Mouse (Mus musculus): Measurements from ENCODE around the gene Nxph4. TPM values are rescaled to one million over a fixed set of nuclear protein-coding genes. Genes with fewer than 3 reads are reported as not detected.

The Nxph4 gene
- polyA plus RNA-seq, 2 experiments: 0.13 TPM; not detected in 1

GRCm38 (mm10) chr10:127537854-127538583, 3.7 kb upstream of the Nxph4 start:
- Histone ChIP-seq H3K27me3 (ENCODE audit: control insufficient read depth, insufficient read depth, low read length) (peaks cover 39% of the 10 kb centered on the region), H3K9ac (replicated peaks) (no peak overlapping the region), H3K4me1 (replicated peaks; ENCODE audit: control insufficient read depth in 2 of 2, insufficient read depth in 2 of 2, low read length in 1 of 2) (no peaks in the 10 kb centered on the region), H3K4me3 (ENCODE audit: insufficient read depth in 1 of 2, low read depth in 2 of 2, low read length in 2 of 2) (no peak overlapping the region), H3K27ac (no peak overlapping the region), H3K36me3 (replicated peaks; ENCODE audit: control insufficient read depth, insufficient read depth, low read depth) (no peaks in the 10 kb centered on the region), H3K9me3 (ENCODE audit: control insufficient read depth, low read length) (no peaks in the 10 kb centered on the region), H3K4me2 (ENCODE audit: low read depth) (no peak overlapping the region)
- TF ChIP-seq EP300 (IDR thresholded peaks at IDR 0.05; ENCODE audit: low read depth): no peak
- peak; percentile 97 for TF ChIP-seq CTCF (IDR thresholded peaks at IDR 0.05; ENCODE audit: low read depth)
- WGBS (ENCODE audit: insufficient replicate concordance): 24% methylated on average over 7 of the region's 7 CpGs
- peak in 1 of 3 experiments; percentile 44 for DNase-seq (ENCODE audit: low read depth in 3 of 3, low spot score in 3 of 3)
- ATAC-seq (ENCODE audit: insufficient read depth): 0 out of 2 replicates have a peak, but pooled peaks have one; percentile 14

DNA sequence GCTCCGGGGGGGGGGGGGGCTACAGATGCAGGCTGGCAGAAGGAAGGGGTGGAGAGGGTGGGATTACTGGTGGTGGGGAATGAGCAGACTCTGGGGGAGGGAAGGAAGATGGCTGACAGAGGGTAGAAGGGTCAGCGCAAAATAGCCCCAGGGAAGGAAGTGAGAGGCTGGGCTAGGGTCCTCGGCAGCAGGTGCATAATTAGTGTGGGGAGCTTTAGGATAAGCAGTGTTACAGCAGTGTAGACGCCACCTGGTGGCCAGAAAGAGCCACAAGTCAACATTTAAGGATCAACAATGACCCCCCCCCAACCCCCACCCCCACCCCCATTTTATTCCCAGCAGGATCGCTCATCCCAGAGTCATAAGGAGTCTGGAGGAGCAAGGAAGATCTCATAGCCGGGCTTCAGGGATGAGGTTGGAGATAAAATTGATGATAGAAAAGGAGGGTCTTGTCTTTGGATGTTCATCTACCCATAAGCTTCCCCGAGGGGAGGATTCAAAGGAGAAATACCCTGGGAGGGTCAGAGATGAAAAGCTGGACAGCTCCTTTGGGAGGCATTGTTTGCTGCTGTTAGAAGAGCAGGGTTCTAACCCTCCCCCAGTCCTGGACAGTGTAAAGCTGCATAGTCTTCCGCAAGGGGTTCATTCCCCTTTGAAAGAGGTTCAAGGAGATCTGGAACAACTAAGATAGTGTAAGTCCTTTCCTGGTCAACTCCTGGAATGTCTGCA, 2.4 kb upstream of the Nxph4 start:
- H3K27ac ChIP-seq: no peak overlapping the region
- DNase-seq (ENCODE audit: low read depth in 3 of 3, low spot score in 3 of 3) (no peak), ATAC-seq (ENCODE audit: insufficient read depth) (no peak)
- TF ChIP-seq CTCF (IDR thresholded peaks at IDR 0.05; ENCODE audit: low read depth): peak; percentile 50
- no peak for TF ChIP-seq EP300 (IDR thresholded peaks at IDR 0.05; ENCODE audit: low read depth)
- no peaks in the 10 kb centered on the region for H3K9me3 ChIP-seq (ENCODE audit: control insufficient read depth, low read length)
- 12% methylated on average over 8 of the region's 8 CpGs for WGBS (ENCODE audit: insufficient replicate concordance)
- H3K9ac ChIP-seq (replicated peaks): no peak overlapping the region
- no peaks in the 10 kb centered on the region for H3K4me1 ChIP-seq (replicated peaks; ENCODE audit: control insufficient read depth in 2 of 2, insufficient read depth in 2 of 2, low read length in 1 of 2)
- H3K36me3 ChIP-seq (replicated peaks; ENCODE audit: control insufficient read depth, insufficient read depth, low read depth): no peaks in the 10 kb centered on the region
- H3K4me2 ChIP-seq (ENCODE audit: low read depth): no peak overlapping the region
- no peak overlapping the region for H3K4me3 ChIP-seq (ENCODE audit: insufficient read depth in 1 of 2, low read depth in 2 of 2, low read length in 2 of 2)
- H3K27me3 ChIP-seq (ENCODE audit: control insufficient read depth, insufficient read depth, low read length): peaks cover 52% of the 10 kb centered on the region

DNA sequence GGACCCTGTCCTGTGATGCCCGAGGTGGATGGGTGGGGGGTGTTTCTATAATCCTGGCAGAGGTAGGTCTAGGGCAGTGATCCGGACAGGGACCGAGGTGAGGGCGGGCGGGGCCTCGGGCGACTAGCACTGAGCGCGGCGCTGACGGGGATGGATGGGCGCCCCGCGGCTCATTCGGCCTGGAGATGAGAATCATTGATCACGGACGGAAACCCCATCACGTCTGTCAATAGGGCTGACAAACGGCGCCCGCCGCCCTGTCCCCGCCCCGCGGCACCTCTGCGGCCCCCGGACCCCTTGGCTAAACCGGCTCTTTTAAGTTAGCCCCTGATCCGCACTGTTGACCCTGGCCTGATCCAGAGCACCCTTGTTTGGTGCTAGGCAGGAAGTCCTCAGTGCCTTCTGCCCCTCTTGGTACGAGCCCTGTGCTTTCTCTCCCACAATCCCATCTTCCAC, 598 bp upstream of the Nxph4 start:
- Histone ChIP-seq H3K27ac (no peak overlapping the region), H3K36me3 (replicated peaks; ENCODE audit: control insufficient read depth, insufficient read depth, low read depth) (no peaks in the 10 kb centered on the region), H3K4me3 (ENCODE audit: insufficient read depth in 1 of 2, low read depth in 2 of 2, low read length in 2 of 2) (no peak overlapping the region), H3K4me2 (ENCODE audit: low read depth) (no peak overlapping the region), H3K9ac (replicated peaks) (no peak overlapping the region), H3K4me1 (replicated peaks; ENCODE audit: control insufficient read depth in 2 of 2, insufficient read depth in 2 of 2, low read length in 1 of 2) (no peaks in the 10 kb centered on the region), H3K9me3 (ENCODE audit: control insufficient read depth, low read length) (no peaks in the 10 kb centered on the region), H3K27me3 (ENCODE audit: control insufficient read depth, insufficient read depth, low read length) (peaks cover 70% of the 10 kb centered on the region)
- WGBS (ENCODE audit: insufficient replicate concordance): 1% methylated on average over 28 of the region's 30 CpGs
- ATAC-seq (ENCODE audit: insufficient read depth): no peak
- no peak for DNase-seq (ENCODE audit: low read depth in 3 of 3, low spot score in 3 of 3)
- TF ChIP-seq EP300 (IDR thresholded peaks at IDR 0.05; ENCODE audit: low read depth) (no peak), CTCF (IDR thresholded peaks at IDR 0.05; ENCODE audit: low read depth) (no peak)

DNA sequence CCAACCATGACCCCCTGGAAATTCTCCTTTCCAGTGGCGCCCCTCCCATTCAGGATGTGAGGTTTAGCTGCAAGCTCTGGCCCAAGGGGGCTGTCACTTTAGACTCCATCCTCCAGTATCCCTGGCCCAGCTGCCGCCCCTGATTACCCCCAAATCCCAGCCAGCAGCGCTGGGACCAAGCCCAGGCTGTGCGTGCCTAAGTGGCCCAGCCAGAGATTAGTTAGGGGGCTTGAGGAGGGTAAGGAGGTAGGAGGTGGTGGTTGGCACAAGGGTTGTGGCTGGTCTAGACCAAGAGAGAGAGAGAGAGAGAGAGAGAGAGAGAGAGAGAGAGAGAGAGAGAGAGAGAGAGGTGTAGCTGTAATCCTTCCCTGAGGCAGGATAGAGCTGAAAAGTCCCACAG, 2.8 kb downstream of the Nxph4 start:
- H3K4me2 ChIP-seq (ENCODE audit: low read depth): no peak overlapping the region
- no peak for DNase-seq (ENCODE audit: low read depth in 3 of 3, low spot score in 3 of 3)

GRCm38 (mm10) chr10:127530945-127531344, 3.4 kb downstream of the Nxph4 start:
- TF ChIP-seq EP300 (IDR thresholded peaks at IDR 0.05; ENCODE audit: low read depth): no peak
- no peak for TF ChIP-seq CTCF (IDR thresholded peaks at IDR 0.05; ENCODE audit: low read depth)
- ATAC-seq (ENCODE audit: insufficient read depth) (no peak), DNase-seq (ENCODE audit: low read depth in 3 of 3, low spot score in 3 of 3) (no peak)
- H3K27me3 ChIP-seq (ENCODE audit: control insufficient read depth, insufficient read depth, low read length): peaks cover 100% of the 10 kb centered on the region
- H3K9ac ChIP-seq (replicated peaks): no peak overlapping the region
- no peaks in the 10 kb centered on the region for H3K36me3 ChIP-seq (replicated peaks; ENCODE audit: control insufficient read depth, insufficient read depth, low read depth)
- H3K4me2 ChIP-seq (ENCODE audit: low read depth): no peak overlapping the region
- WGBS (ENCODE audit: insufficient replicate concordance): 2% methylated on average over 22 of the region's 25 CpGs
- no peaks in the 10 kb centered on the region for H3K4me1 ChIP-seq (replicated peaks; ENCODE audit: control insufficient read depth in 2 of 2, insufficient read depth in 2 of 2, low read length in 1 of 2)
- H3K4me3 ChIP-seq (ENCODE audit: insufficient read depth in 1 of 2, low read depth in 2 of 2, low read length in 2 of 2): no peak overlapping the region
- no peak overlapping the region for H3K27ac ChIP-seq
- H3K9me3 ChIP-seq (ENCODE audit: control insufficient read depth, low read length): no peaks in the 10 kb centered on the region

More for the DNA sequence above, 2.8 kb downstream of the Nxph4 start:
- Histone ChIP-seq H3K9ac (replicated peaks) (no peak overlapping the region), H3K4me3 (ENCODE audit: insufficient read depth in 1 of 2, low read depth in 2 of 2, low read length in 2 of 2) (no peak overlapping the region), H3K4me1 (replicated peaks; ENCODE audit: control insufficient read depth in 2 of 2, insufficient read depth in 2 of 2, low read length in 1 of 2) (no peaks in the 10 kb centered on the region), H3K9me3 (ENCODE audit: control insufficient read depth, low read length) (no peaks in the 10 kb centered on the region), H3K27ac (no peak overlapping the region), H3K36me3 (replicated peaks; ENCODE audit: control insufficient read depth, insufficient read depth, low read depth) (no peaks in the 10 kb centered on the region), H3K27me3 (ENCODE audit: control insufficient read depth, insufficient read depth, low read length) (peaks cover 100% of the 10 kb centered on the region)
- WGBS (ENCODE audit: insufficient replicate concordance): 2% methylated on average over 4 of the region's 4 CpGs
- TF ChIP-seq EP300 (IDR thresholded peaks at IDR 0.05; ENCODE audit: low read depth): no peak
- TF ChIP-seq CTCF (IDR thresholded peaks at IDR 0.05; ENCODE audit: low read depth): no peak
- no peak for ATAC-seq (ENCODE audit: insufficient read depth)
